ENCODE assay signal across 9 mouse cellular contexts in the genomic region with DNA sequence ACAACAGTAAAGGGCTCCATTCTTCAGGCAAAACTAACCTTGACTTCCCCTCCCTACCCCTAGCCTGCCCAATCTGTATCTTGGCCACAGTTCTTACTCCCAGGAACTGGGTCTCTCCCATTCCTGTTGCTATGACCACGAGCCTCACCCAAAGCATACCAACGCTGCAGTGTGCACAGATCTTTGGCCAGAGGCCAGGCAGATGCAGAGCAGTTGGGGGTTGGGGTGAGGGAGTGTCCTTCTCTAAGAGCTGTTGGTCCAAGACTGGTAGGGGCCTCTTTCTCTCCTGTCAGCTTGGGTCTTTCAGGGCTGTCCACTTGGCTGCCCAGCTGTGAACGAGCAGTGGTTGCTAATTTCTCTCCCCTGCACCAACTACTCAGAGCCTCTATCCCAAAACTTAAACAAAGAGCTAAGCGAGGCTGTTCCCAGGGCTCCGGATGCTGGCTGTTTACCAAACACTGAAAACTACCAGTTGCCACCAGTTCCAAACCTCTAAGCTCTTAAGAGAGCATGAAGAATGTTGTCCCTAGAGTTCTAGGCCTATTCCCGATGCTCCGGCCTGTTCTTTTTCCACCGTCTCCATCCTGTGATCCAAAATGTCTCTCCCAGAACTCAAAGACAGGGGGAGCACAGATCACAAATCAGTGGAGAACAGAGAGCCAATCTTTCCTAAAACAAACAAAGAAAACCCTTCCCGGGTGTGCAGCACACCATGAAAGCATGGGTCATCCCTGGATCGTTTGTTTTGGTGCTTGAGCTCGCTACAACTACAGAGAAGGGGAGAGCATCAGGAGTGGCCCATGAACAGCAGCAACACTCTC.
DNase-seq lines count a peak whose midpoint lies in the region; ATAC-seq and TF ChIP-seq lines count a peak whose summit lies in the region.
"Had no signal": no experiment of that assay in that cellular context is flagged by ENCODE, and none has a peak within 500 bp of the region (broad histone marks: within the 10 kb centered on the region; RNA-seq: fewer than 3 reads in every experiment).

No protein-coding gene starts in this region.

- TF ChIP-seq CTCF in lung, embryonic 14.5 days (IDR thresholded peaks at IDR 0.05; ENCODE audit: low read depth): peak; percentile 47; the same call in 1 of the 2 replicates

- no peak overlapping the region for H3K4me2 ChIP-seq in forebrain, embryonic 13.5 days
- no peak overlapping the region for H3K4me2 ChIP-seq in forebrain, embryonic 11.5 days (ENCODE audit: low read depth, low read length, severe bottlenecking)
- H3K4me2 ChIP-seq in heart, embryonic 13.5 days: peak overlapping the region; percentile 4; the same call in 1 of the 2 replicates
- peak overlapping the region; percentile 13; the same call in 1 of the 2 replicates for H3K4me2 ChIP-seq in lung, embryonic 14.5 days

- H3K27ac ChIP-seq in forebrain, embryonic 13.5 days: no peak overlapping the region
- H3K27ac ChIP-seq in forebrain, embryonic 11.5 days (ENCODE audit: low read depth, low read length): no peak overlapping the region
- peak overlapping the region; percentile 85 for H3K27ac ChIP-seq in heart, embryonic 13.5 days (replicated peaks)
- peak overlapping the region; percentile 93 for H3K27ac ChIP-seq in lung, embryonic 14.5 days (ENCODE audit: low read depth)

- H3K9ac ChIP-seq in forebrain, embryonic 13.5 days: no peak overlapping the region
- no peak overlapping the region for H3K9ac ChIP-seq in forebrain, embryonic 11.5 days (ENCODE audit: low read length)
- H3K9ac ChIP-seq in heart, embryonic 13.5 days: no peak overlapping the region
- no peak overlapping the region for H3K9ac ChIP-seq in lung, embryonic 14.5 days

- DNase-seq in forebrain, embryonic 11.5 days (ENCODE audit: low spot score): no peak
- DNase-seq in cerebellum, adult 8-10 months: peak; percentile 15
- DNase-seq in kidney, postnatal 10 days: peak; percentile 83
- peak; percentile 94 for DNase-seq in lung, embryonic 14.5 days
- DNase-seq in right cerebral cortex, adult 2 months (ENCODE audit: low spot score in 2 of 2): peak; percentile 29 to 49
- DNase-seq in c-Kit-positive CD71-positive TER-119-positive erythroid progenitor cells, embryonic 14.5 days (ENCODE audit: low spot score): no peak

- H3K4me1 ChIP-seq in forebrain, embryonic 13.5 days: peaks cover 25% of the 10 kb centered on the region
- no peaks in the 10 kb centered on the region; the same call in 1 of the 2 replicates for H3K4me1 ChIP-seq in forebrain, embryonic 11.5 days (replicated peaks; ENCODE audit: control insufficient read depth, insufficient read depth, low read length)
- peaks cover 83% of the 10 kb centered on the region for H3K4me1 ChIP-seq in heart, embryonic 13.5 days
- H3K4me1 ChIP-seq in lung, embryonic 14.5 days (ENCODE audit: insufficient read depth): peaks cover 57% of the 10 kb centered on the region

- no peaks in the 10 kb centered on the region for H3K36me3 ChIP-seq in forebrain, embryonic 13.5 days (ENCODE audit: poor library complexity, severe bottlenecking)
- no peaks in the 10 kb centered on the region for H3K36me3 ChIP-seq in forebrain, embryonic 11.5 days (ENCODE audit: control insufficient read depth, insufficient read depth, low read length)
- no peaks in the 10 kb centered on the region for H3K36me3 ChIP-seq in heart, embryonic 13.5 days
- no peaks in the 10 kb centered on the region for H3K36me3 ChIP-seq in lung, embryonic 14.5 days (ENCODE audit: insufficient read depth)
- H3K36me3 ChIP-seq: G1E had no signal

- peaks cover 7% of the 10 kb centered on the region for H3K27me3 ChIP-seq in forebrain, embryonic 13.5 days
- no peaks in the 10 kb centered on the region for H3K27me3 ChIP-seq in forebrain, embryonic 11.5 days (ENCODE audit: control insufficient read depth, insufficient read depth, low read length)
- H3K27me3 ChIP-seq in heart, embryonic 13.5 days (replicated peaks): no peaks in the 10 kb centered on the region
- H3K27me3 ChIP-seq in lung, embryonic 14.5 days (ENCODE audit: insufficient read depth, low read length): no peaks in the 10 kb centered on the region

- WGBS in forebrain, embryonic 13.5 days: 45% methylated on average over 11 of the region's 11 CpGs
- WGBS in forebrain, embryonic 11.5 days: 60% methylated on average over 11 of the region's 11 CpGs
- 40% methylated on average over 11 of the region's 11 CpGs for WGBS in heart, embryonic 13.5 days
- WGBS in lung, embryonic 14.5 days: 18% methylated on average over 11 of the region's 11 CpGs

- H3K9me3 ChIP-seq in forebrain, embryonic 13.5 days (replicated peaks): no peaks in the 10 kb centered on the region
- H3K9me3 ChIP-seq in forebrain, embryonic 11.5 days (ENCODE audit: control insufficient read depth, low read length): no peaks in the 10 kb centered on the region
- H3K9me3 ChIP-seq in heart, embryonic 13.5 days: no peaks in the 10 kb centered on the region
- H3K9me3 ChIP-seq in lung, embryonic 14.5 days (ENCODE audit: low read depth, low read length): no peaks in the 10 kb centered on the region
- H3K9me3 ChIP-seq: G1E had no signal

- peak; percentile 64 for ATAC-seq in forebrain, embryonic 13.5 days
- no peak for ATAC-seq in forebrain, embryonic 11.5 days (replicated peaks; ENCODE audit: low FRiP score)
- ATAC-seq in heart, embryonic 13.5 days (ENCODE audit: extremely low read depth, insufficient number of reproducible peaks, low FRiP score, low TSS enrichment): peak; percentile 64; the same call in 1 of the 2 replicates
- ATAC-seq in lung, embryonic 14.5 days (ENCODE audit: insufficient read depth): peak; percentile 78

- H3K4me3 ChIP-seq in forebrain, embryonic 13.5 days: no peak overlapping the region
- H3K4me3 ChIP-seq in forebrain, embryonic 11.5 days (ENCODE audit: low read depth, low read length): no peak overlapping the region
- H3K4me3 ChIP-seq in heart, embryonic 13.5 days: no peak overlapping the region
- H3K4me3 ChIP-seq in lung, embryonic 14.5 days (ENCODE audit: low read depth, low read length): no peak overlapping the region

Comparison
In these comparisons a context has a peak if more than half of its experiments do, and no peak if none do; other contexts are left out.
1. H3K27ac ChIP-seq: peak in heart, embryonic 13.5 days (single experiment) and lung, embryonic 14.5 days (single experiment); none in forebrain, embryonic 13.5 days (single experiment) and forebrain, embryonic 11.5 days (single experiment).
2. H3K4me2 ChIP-seq: peak in heart, embryonic 13.5 days (single experiment) and lung, embryonic 14.5 days (single experiment); none in forebrain, embryonic 13.5 days (single experiment) and forebrain, embryonic 11.5 days (single experiment).
3. DNase-seq: peak in cerebellum, adult 8-10 months (single experiment), kidney, postnatal 10 days (single experiment), lung, embryonic 14.5 days (single experiment) and right cerebral cortex, adult 2 months (2 of 2); none in forebrain, embryonic 11.5 days (single experiment) and c-Kit-positive CD71-positive TER-119-positive erythroid progenitor cells, embryonic 14.5 days (single experiment).